Mouse (Mus musculus): ENCODE measurements around the gene Hectd1. TPM values are rescaled to one million over a fixed set of nuclear protein-coding genes. Genes with fewer than 3 reads are reported as not detected.

Hectd1 gene
- polyA plus RNA-seq, 1 experiment from 2014 or later: 35.3 TPM

DNA sequence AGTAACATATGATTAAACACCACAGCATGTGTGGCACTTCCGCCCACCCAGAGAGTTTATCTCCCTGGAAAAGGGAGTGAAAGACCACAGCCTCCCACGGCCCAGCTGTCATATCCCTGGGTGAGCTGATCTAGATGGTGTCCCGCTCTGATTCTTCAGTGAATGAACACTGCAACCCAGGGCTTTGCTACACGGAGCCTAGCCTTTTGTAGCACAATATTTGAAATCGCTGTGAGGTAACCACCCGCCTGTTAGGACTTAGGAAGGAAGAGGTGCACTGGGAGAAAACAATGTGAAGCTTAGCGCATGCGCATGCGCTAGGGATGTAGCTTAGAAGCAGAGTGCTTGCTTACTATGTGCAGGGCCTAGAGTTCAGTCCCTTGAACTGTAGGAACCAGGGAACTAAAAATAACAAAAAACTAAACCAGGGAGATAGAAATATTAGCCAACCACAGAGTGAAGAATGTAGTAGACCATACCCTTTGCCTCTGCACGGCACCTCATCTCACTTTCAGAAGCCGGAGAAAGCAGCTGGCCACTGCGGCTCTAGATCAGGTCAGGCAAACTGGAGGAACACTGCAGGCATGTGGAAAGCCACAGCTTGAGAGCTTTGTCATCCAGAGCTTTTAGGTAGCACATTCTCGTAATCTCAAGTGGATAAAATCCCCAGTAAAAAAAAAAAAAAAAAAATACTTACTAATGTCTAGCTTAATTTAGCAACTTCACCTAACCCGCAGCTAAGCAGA is 120.2 kb downstream of the Hectd1 start:
- Histone ChIP-seq H3K4me2 (no peak overlapping the region), H3K27me3 (no peaks in the 10 kb centered on the region), H3K27ac (replicated peaks) (no peak overlapping the region), H3K9me3 (no peaks in the 10 kb centered on the region), H3K9ac (no peak overlapping the region), H3K4me3 (no peak overlapping the region), H3K4me1 (replicated peaks) (no peaks in the 10 kb centered on the region), H3K36me3 (no peaks in the 10 kb centered on the region)
- 69% methylated on average over 14 of the region's 14 CpGs for WGBS
- 0 out of 2 replicates have a peak, but pooled peaks have one; percentile 34 for ATAC-seq (ENCODE audit: low FRiP score, low read depth)

GRCm38 (mm10) chr12:51706673-51707235 is 122.6 kb downstream of the Hectd1 start:
- no peak overlapping the region for H3K4me2 ChIP-seq
- 89% methylated on average over 5 of the region's 5 CpGs for WGBS

DNA sequence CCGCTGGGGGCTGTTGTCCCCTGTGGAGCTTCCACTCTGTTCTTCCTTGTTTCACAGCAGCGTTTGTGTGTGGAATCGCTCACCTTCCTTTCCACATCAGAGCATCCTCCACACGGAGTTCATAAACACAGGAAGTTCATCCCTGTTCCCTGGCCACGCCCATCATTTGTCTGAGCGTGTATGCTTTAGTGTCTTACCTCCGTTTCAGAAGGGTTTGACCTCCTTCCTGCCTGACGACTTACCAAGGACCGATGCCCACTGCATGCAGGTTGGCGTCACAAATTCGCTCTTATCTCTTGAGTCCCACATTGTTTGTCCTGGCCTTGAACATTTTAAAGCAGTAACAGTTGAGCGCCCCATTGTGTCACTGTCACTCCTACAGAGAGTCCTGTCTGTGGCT is 123.6 kb downstream of the Hectd1 start:
- 81% methylated on average over 12 of the region's 12 CpGs for WGBS
- ATAC-seq (ENCODE audit: low FRiP score, low read depth): no peak
- Histone ChIP-seq H3K27ac (replicated peaks) (no peak overlapping the region), H3K27me3 (no peaks in the 10 kb centered on the region), H3K9me3 (no peaks in the 10 kb centered on the region), H3K4me3 (no peak overlapping the region), H3K9ac (no peak overlapping the region), H3K4me2 (no peak overlapping the region), H3K4me1 (replicated peaks) (no peaks in the 10 kb centered on the region), H3K36me3 (no peaks in the 10 kb centered on the region)

More at GRCm38 (mm10) chr12:51706673-51707235, 122.6 kb downstream of the Hectd1 start:
- no peaks in the 10 kb centered on the region for H3K36me3 ChIP-seq
- no peaks in the 10 kb centered on the region for H3K27me3 ChIP-seq
- no peak for ATAC-seq (ENCODE audit: low FRiP score, low read depth)
- no peak overlapping the region for H3K9ac ChIP-seq
- no peaks in the 10 kb centered on the region for H3K4me1 ChIP-seq (replicated peaks)
- H3K27ac ChIP-seq (replicated peaks): no peak overlapping the region
- no peaks in the 10 kb centered on the region for H3K9me3 ChIP-seq
- no peak overlapping the region for H3K4me3 ChIP-seq

DNA sequence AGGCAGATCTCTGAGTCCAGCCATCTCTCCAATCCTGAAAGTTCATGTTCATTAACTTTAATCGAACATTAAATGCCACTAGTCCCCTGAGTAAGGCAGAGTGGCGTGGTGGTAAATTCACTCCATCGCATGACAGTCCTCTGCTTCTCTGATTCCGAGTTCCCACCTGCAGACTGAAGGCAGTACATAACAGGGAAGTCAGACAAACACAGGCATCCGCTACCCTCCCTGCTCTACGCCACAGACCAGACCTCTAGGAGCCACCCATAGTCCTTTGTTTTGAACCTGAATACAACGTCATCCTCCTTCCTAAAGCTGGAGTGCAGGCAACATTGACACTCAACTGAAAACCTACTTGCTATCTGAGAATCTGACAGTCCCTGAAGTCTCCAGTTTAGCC is 124.8 kb downstream of the Hectd1 start:
- 67% methylated on average over 7 of the region's 7 CpGs for WGBS
- ATAC-seq (ENCODE audit: low FRiP score, low read depth): no peak
- H3K4me3 ChIP-seq: no peak overlapping the region
- no peak overlapping the region for H3K9ac ChIP-seq
- no peaks in the 10 kb centered on the region for H3K27me3 ChIP-seq
- H3K4me1 ChIP-seq (replicated peaks): no peaks in the 10 kb centered on the region
- no peak overlapping the region for H3K27ac ChIP-seq (replicated peaks)
- H3K9me3 ChIP-seq: no peaks in the 10 kb centered on the region
- no peak overlapping the region for H3K4me2 ChIP-seq
- no peaks in the 10 kb centered on the region for H3K36me3 ChIP-seq

DNA sequence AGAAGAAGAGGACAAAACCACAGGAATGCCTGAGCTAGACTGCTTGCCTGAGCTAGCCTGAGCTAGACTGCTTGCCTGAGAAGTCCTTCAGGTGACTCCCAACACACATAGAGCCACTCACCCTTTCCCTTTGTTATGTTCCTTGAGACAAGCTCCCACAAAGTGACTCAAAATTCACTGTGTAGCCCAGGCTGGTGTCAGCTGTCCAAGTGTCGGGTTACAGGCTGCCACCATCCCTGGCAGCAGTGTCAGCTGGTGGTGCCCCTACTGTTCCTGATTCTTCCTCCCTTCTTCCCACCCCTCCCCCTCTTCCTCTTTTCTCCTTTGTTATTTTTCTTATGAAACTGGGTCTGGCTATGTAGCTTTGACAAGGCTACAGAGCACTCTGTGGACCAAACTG is 125.5 kb downstream of the Hectd1 start:
- Histone ChIP-seq H3K4me2 (no peak overlapping the region), H3K9ac (no peak overlapping the region), H3K9me3 (no peaks in the 10 kb centered on the region), H3K4me1 (replicated peaks) (no peaks in the 10 kb centered on the region), H3K27me3 (no peaks in the 10 kb centered on the region), H3K36me3 (no peaks in the 10 kb centered on the region), H3K4me3 (no peak overlapping the region), H3K27ac (replicated peaks) (no peak overlapping the region)
- ATAC-seq (ENCODE audit: low FRiP score, low read depth): no peak
- WGBS: 17% methylated on average over 1 of the region's 1 CpGs

DNA sequence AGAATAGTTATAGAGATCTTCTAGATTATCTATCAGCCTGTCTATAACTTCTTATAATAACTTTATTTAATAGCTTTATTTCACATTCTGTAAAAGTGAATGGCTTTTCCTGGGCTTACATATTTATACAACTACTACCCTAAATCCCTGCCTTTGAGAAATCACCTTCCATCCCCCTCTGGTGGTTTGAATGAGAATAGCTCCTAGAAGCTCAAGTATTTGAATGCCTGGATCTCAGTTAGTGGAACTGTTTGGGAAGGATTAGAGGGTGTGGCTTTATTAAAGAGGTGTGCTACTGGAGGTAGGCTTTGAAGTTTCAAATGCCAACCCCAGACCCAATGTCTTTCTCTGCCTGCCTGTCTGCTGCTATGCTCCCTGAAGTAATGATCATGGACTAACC is 127.6 kb downstream of the Hectd1 start:
- H3K9me3 ChIP-seq: no peaks in the 10 kb centered on the region
- ATAC-seq (ENCODE audit: low FRiP score, low read depth): no peak
- H3K4me2 ChIP-seq: no peak overlapping the region
- no peak overlapping the region for H3K9ac ChIP-seq
- H3K36me3 ChIP-seq: no peaks in the 10 kb centered on the region
- H3K27me3 ChIP-seq: no peaks in the 10 kb centered on the region
- no peak overlapping the region for H3K4me3 ChIP-seq
- H3K27ac ChIP-seq (replicated peaks): no peak overlapping the region
- no peaks in the 10 kb centered on the region for H3K4me1 ChIP-seq (replicated peaks)

DNA sequence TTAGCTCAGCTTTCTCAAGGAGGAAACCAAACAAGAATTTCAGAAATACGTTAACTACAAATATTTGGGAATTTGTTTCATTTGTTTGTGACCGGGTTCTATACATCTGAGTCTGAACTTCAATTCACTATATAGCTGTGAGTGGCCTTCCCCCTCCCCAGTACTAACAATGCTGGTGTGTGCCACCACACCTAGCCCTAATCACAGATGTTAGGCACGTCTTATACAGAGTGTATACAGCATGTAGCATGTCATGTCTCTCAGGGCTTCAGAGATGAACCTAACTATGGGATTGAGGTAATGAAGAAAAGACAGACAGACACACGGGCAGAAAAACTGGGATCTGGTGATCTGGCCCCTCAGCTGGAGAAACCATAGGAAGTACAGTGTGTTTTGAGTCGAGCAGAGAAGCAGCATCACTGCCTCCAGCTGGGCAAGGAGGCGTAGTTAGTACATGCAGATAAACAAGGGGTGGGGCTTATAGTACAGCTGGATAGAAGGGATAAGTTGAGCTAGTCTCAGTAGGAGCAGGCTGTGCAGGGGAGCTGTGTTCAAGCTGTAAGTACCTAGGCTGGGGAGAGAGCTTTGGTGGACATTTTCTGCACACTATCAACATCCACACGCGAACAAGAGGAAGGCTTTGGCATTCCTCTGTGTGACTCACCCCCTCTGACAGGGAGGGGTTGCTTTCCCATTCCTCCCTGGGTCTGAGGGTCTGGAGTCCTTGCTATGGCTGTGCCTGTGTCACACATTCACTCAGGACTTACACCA is 129.5 kb downstream of the Hectd1 start:
- Histone ChIP-seq H3K9me3 (no peaks in the 10 kb centered on the region), H3K27ac (replicated peaks) (no peak overlapping the region), H3K9ac (no peak overlapping the region), H3K27me3 (no peaks in the 10 kb centered on the region), H3K36me3 (no peaks in the 10 kb centered on the region), H3K4me1 (replicated peaks) (no peaks in the 10 kb centered on the region), H3K4me3 (no peak overlapping the region), H3K4me2 (no peak overlapping the region)
- 61% methylated on average over 8 of the region's 8 CpGs for WGBS
- no peak for ATAC-seq (ENCODE audit: low FRiP score, low read depth)

DNA sequence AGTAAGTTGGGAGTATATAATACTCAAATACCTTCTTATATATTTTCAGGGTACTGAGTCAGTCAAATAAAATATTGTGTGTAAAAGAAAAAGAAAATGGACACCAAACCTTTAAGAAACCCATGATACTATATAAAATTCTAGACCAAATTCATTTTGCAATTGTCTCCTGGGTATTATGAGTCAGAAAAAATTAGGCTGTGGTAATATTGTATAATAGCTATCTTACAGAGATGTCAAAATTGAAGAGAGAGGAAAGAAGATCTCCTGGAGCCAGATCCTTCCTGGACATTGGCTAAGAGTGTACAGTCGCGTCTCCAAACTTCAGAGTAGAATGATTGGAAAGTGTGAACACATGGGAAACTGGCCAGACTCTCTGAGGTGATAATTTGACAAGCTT is 133.2 kb downstream of the Hectd1 start:
- no peaks in the 10 kb centered on the region for H3K27me3 ChIP-seq
- peaks cover 4% of the 10 kb centered on the region for H3K4me1 ChIP-seq (replicated peaks)
- no peak overlapping the region for H3K9ac ChIP-seq
- H3K27ac ChIP-seq (replicated peaks): no peak overlapping the region
- H3K4me2 ChIP-seq: no peak overlapping the region
- no peak for ATAC-seq (ENCODE audit: low FRiP score, low read depth)
- H3K9me3 ChIP-seq: no peaks in the 10 kb centered on the region
- no peak overlapping the region for H3K4me3 ChIP-seq
- H3K36me3 ChIP-seq: no peaks in the 10 kb centered on the region
- 85% methylated on average over 2 of the region's 2 CpGs for WGBS

- ATAC-seq (ENCODE audit: low FRiP score, low read depth): no peak
- H3K36me3 ChIP-seq: no peaks in the 10 kb centered on the region
- peaks cover 8% of the 10 kb centered on the region for H3K4me1 ChIP-seq (replicated peaks)
- WGBS: 92% methylated on average over 1 of the region's 1 CpGs
- no peak overlapping the region for H3K4me3 ChIP-seq
- H3K4me2 ChIP-seq: no peak overlapping the region
- no peak overlapping the region for H3K27ac ChIP-seq (replicated peaks)
- H3K27me3 ChIP-seq: no peaks in the 10 kb centered on the region
- H3K9me3 ChIP-seq: no peaks in the 10 kb centered on the region
- H3K9ac ChIP-seq: no peak overlapping the region
These were observed 134.4 kb downstream of the Hectd1 start for GRCm38 (mm10) chr12:51694966-51695365.

- Histone ChIP-seq H3K36me3 (no peaks in the 10 kb centered on the region), H3K27me3 (no peaks in the 10 kb centered on the region), H3K9ac (no peak overlapping the region), H3K4me1 (replicated peaks) (peaks cover 13% of the 10 kb centered on the region), H3K4me2 (no peak overlapping the region), H3K4me3 (no peak overlapping the region), H3K9me3 (no peaks in the 10 kb centered on the region), H3K27ac (replicated peaks) (no peak overlapping the region)
- ATAC-seq (ENCODE audit: low FRiP score, low read depth): no peak
These were observed 135.2 kb downstream of the Hectd1 start for GRCm38 (mm10) chr12:51694096-51694495.
